Mouse (Mus musculus) midbrain, embryonic 14.5 days (tissue): ENCODE results near the gene Atg13. TPM values are rescaled to one million over a fixed set of nuclear protein-coding genes. Genes with fewer than 3 reads are reported as not detected.
"Not testable (repeated sequence)": the region's sequence is repeated elsewhere in the genome, so short reads cannot be mapped to it uniquely, and the experiment has no call there.

ENCODE experiments used
- ATAC-seq: fragments of 200-750 bp; cut with Nextera tagmentation; 2 replicates; pipeline ENCODE4 v1.8.0; 2017; ENCODE audit warnings: moderate number of reproducible peaks, moderate library complexity; ENCODE audit not compliant: low FRiP score, low TSS enrichment
- DNase-seq: peaks from one replicate; pipeline ENCODE4 v3.0.0-alpha.2; 2015
- H3K27ac ChIP-seq: fragments of 300-500 bp; sonication (generic); replicated peaks from 2 replicates; pipeline ENCODE4 v1.5.1; 2014; ENCODE audit warnings: mild to moderate bottlenecking, low read depth, low read length, moderate library complexity
- H3K27me3 ChIP-seq: fragments of 300-500 bp; sonication (generic); 2 replicates; pipeline ENCODE4 v1.6.1; 2014; ENCODE audit warnings: low read length, control low read depth, mixed read lengths; ENCODE audit not compliant: control insufficient read depth, insufficient read depth
- H3K36me3 ChIP-seq: fragments of 300-500 bp; sonication (generic); 2 replicates; pipeline ENCODE4 v1.6.1; 2014; ENCODE audit warnings: low read length, control low read depth; ENCODE audit not compliant: control insufficient read depth, insufficient read depth
- H3K4me1 ChIP-seq: fragments of 300-500 bp; sonication (generic); 2 replicates; pipeline ENCODE4 v1.6.1; 2014; ENCODE audit warnings: mild to moderate bottlenecking, antibody characterized with exemption, low read length, control low read depth; ENCODE audit not compliant: control insufficient read depth, insufficient read depth
- H3K4me2 ChIP-seq: fragments of 300-500 bp; sonication (generic); 2 replicates; pipeline ENCODE4 v1.6.1; 2014; ENCODE audit warnings: mild to moderate bottlenecking, low read length, moderate library complexity
- H3K4me3 ChIP-seq: fragments of 300-500 bp; sonication (generic); replicated peaks from 2 replicates; pipeline ENCODE4 v1.5.1; 2014; ENCODE audit warnings: low read depth, low read length
- H3K9ac ChIP-seq: fragments of 300-500 bp; sonication (generic); replicated peaks from 2 replicates; pipeline ENCODE4 v1.6.1; 2014; ENCODE audit warnings: mild to moderate bottlenecking, low read length, moderate library complexity
- H3K9me3 ChIP-seq: fragments of 300-500 bp; sonication (generic); 2 replicates; pipeline ENCODE4 v1.6.1; 2016; ENCODE audit warnings: low read length, control low read depth, mixed read lengths; ENCODE audit not compliant: control insufficient read depth
- WGBS: fragments of 180-500 bp; shearing (Covaris S2); extraction: QIAGEN DNeasy Blood & Tissue Kit; methylation state at CpG from one replicate; pipeline ENCODE4 v1.1.7; 2014; 5-methylcytosine and 5-hydroxymethylcytosine counted together
- polyA plus RNA-seq: library from polyadenylated mRNA; unstranded; fragments of >200 nt; fragmentation: Nextera tagmentation; extraction: Ambion mirVana; gene quantifications from 2 replicates; pipeline ENCODE4 v1.2.1, GENCODE M21; 2014

The Atg13 gene
- polyA plus RNA-seq, 1 experiment from 2014 or later: 45.0 TPM

DNA sequence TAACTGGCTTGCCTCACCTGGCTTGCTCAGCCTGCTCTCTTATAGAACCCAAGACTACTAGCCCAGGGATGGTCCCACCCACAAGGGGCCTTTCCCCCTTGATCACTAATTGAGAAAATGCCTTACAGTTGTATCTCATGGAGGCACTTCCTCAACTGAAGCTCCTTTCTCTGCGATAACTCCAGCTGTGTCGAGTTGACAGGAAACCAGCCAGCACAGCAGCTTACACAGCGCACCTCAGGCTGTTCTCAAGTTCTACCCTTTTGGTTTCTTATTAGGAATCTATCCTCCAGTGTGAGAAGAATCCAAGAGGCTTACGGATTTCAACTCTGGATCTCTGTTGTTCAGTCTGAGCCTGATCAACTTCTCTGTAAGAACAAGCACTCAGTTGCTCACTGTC lies 15.1 kb upstream of the Atg13 start:
- not testable (repeated sequence) for ATAC-seq, H3K4me3 ChIP-seq, H3K27me3 ChIP-seq, H3K4me1 ChIP-seq, H3K4me2 ChIP-seq, H3K9ac ChIP-seq, DNase-seq, H3K27ac ChIP-seq, H3K9me3 ChIP-seq, H3K36me3 ChIP-seq
- WGBS: 50% methylated on average over 4 of the region's 4 CpGs

GRCm38 (mm10) chr2:91724716-91725115 lies 14.3 kb upstream of the Atg13 start:
- ATAC-seq: no peak
- Histone ChIP-seq H3K36me3 (peaks cover 8% of the 10 kb centered on the region), H3K27me3 (no peaks in the 10 kb centered on the region), H3K27ac (no peak overlapping the region), H3K9ac (no peak overlapping the region), H3K9me3 (no peaks in the 10 kb centered on the region), H3K4me2 (no peak overlapping the region), H3K4me3 (no peak overlapping the region), H3K4me1 (no peaks in the 10 kb centered on the region)
- no peak for DNase-seq
- WGBS: 64% methylated on average over 2 of the region's 2 CpGs

DNA sequence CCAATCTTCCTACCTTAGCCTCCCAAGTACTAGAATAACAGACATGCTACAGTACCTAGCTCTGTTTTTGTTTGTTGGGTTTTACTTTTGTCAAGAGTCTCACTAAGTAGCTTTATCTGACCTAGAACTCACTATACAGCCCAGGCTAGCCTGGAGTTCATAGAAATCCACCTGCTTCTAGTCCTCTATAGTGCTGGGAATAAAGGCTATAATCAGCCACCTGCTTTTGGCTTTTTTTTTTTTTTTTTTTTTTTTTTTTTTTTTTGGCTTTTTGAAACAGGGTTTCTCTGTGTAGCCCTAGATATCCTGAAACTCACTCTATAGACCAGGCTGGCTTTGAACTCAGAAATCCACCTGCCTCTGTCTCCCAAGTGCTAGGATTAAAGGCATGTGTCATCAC lies 13.6 kb upstream of the Atg13 start:
- no peaks in the 10 kb centered on the region for H3K4me1 ChIP-seq
- H3K9me3 ChIP-seq: no peaks in the 10 kb centered on the region
- ATAC-seq: no peak
- H3K9ac ChIP-seq: no peak overlapping the region
- H3K27ac ChIP-seq: no peak overlapping the region
- no peak for DNase-seq
- no peak overlapping the region for H3K4me2 ChIP-seq
- H3K36me3 ChIP-seq: peaks cover 8% of the 10 kb centered on the region
- no peaks in the 10 kb centered on the region for H3K27me3 ChIP-seq
- H3K4me3 ChIP-seq: no peak overlapping the region

GRCm38 (mm10) chr2:91723382-91723781 lies 13.0 kb upstream of the Atg13 start:
- 79% methylated on average over 4 of the region's 4 CpGs for WGBS
- H3K4me2 ChIP-seq: no peak overlapping the region
- H3K27ac ChIP-seq: no peak overlapping the region
- H3K27me3 ChIP-seq: no peaks in the 10 kb centered on the region
- no peaks in the 10 kb centered on the region for H3K9me3 ChIP-seq
- DNase-seq: no peak
- no peak overlapping the region for H3K4me3 ChIP-seq
- peaks cover 8% of the 10 kb centered on the region for H3K36me3 ChIP-seq
- ATAC-seq: no peak
- no peaks in the 10 kb centered on the region for H3K4me1 ChIP-seq
- no peak overlapping the region for H3K9ac ChIP-seq

DNA sequence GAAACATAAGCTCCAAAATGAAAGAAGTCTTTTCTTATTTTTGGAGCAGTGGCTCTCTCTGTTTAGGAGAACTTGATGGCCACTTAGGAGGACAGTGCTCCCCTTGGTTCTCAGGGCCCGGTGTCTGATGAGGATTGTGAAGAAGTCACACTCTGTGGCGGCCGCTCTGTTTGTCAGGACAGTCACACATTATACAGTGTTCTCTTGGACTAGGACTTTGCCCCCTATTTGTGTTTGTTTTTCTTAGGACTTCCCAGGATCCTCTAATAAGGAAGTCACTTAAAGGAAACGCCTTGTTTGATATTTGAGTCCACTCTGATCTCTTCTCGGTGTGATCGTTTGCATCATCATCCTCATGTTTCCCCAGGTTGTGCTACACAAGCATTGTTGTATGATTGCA lies 7.9 kb upstream of the Atg13 start:
- no peak for ATAC-seq

DNA sequence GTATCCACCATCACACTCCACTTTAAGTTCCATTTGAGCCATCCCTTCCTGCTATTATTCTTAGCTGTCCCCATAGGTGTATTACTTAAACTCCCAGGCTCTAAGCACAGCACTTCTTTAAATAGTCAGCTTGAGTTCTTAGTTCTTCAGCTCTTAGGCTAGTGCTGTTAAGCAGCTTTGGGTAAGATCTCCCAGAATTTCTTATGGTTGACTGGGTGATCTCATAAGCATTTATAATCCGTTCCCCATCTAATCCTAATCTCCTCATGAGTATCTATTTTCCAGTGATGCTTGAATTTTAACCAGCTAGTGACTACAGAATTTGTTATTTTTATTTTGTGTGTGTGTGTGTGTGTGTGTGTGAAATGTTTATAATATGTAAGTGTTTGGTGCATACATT lies 4.5 kb upstream of the Atg13 start:
- no peak overlapping the region for H3K9ac ChIP-seq

More for the DNA sequence above, 7.9 kb upstream of the Atg13 start:
- H3K9ac ChIP-seq: no peak overlapping the region
- no peak overlapping the region for H3K4me3 ChIP-seq
- H3K9me3 ChIP-seq: no peaks in the 10 kb centered on the region
- peaks cover 14% of the 10 kb centered on the region for H3K36me3 ChIP-seq
- H3K4me1 ChIP-seq: no peaks in the 10 kb centered on the region
- no peak for DNase-seq
- no peak overlapping the region for H3K4me2 ChIP-seq
- no peaks in the 10 kb centered on the region for H3K27me3 ChIP-seq
- 94% methylated on average over 6 of the region's 6 CpGs for WGBS
- no peak overlapping the region for H3K27ac ChIP-seq

DNA sequence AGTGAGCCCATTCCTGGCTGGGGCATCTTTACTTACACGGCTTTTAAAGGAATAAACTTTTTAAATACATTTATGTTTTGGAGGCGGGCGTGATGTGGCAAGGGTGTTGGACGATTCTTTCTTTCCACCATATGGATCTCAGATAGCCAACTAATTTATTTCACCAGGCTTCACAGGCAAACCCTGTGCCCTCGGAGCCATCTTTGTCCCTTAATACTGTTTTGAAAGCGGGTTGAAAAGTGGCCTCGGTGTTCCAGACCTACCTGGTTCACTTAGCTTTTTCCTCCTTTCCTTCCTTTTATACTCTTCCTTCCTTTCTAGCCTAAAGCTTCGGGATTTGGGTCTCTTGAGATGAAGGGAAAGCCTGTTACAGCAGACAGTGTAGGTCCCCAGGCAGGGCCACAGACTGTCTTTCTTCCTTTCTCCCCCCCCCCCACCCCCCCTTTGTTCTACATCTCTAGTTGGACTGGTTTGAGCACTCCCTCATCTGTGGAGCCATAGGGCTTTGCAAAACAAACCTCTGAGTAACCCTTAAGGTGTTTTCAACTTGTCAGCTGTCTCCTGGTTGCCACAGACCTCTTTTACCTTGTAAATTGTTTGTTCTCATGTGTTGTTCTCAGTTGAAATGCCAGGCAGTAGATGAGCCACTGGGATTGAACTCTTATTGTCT lies 1.0 kb upstream of the Atg13 start:
- Histone ChIP-seq H3K27me3 (no peaks in the 10 kb centered on the region), H3K36me3 (0 out of 2 replicates have a peak, but pooled peaks cover 3% of the 10 kb centered on the region), H3K4me1 (peaks cover 16% of the 10 kb centered on the region), H3K27ac (peak overlapping the region; percentile 83), H3K9me3 (no peaks in the 10 kb centered on the region), H3K4me3 (peak overlapping the region; percentile 93), H3K9ac (peak overlapping the region; percentile 80), H3K4me2 (peak overlapping the region; percentile 86)
- 6% methylated on average over 8 of the region's 8 CpGs for WGBS
- ATAC-seq (no peak), DNase-seq (no peak)

More for the DNA sequence above, 4.5 kb upstream of the Atg13 start:
- no peaks in the 10 kb centered on the region for H3K27me3 ChIP-seq
- no peak overlapping the region for H3K4me3 ChIP-seq
- ATAC-seq (no peak), DNase-seq (no peak)
- no peak overlapping the region for H3K4me2 ChIP-seq
- no peak overlapping the region for H3K27ac ChIP-seq
- WGBS: 64% methylated on average over 1 of the region's 1 CpGs
- H3K36me3 ChIP-seq: 0 out of 2 replicates have a peak, but pooled peaks cover 6% of the 10 kb centered on the region
- H3K9me3 ChIP-seq: no peaks in the 10 kb centered on the region
- peaks cover 7% of the 10 kb centered on the region for H3K4me1 ChIP-seq

- WGBS: 98% methylated on average over 6 of the region's 6 CpGs
- Histone ChIP-seq H3K27me3 (no peaks in the 10 kb centered on the region), H3K4me1 (peaks cover 16% of the 10 kb centered on the region), H3K9me3 (no peaks in the 10 kb centered on the region), H3K4me2 (no peak overlapping the region), H3K36me3 (no peaks in the 10 kb centered on the region), H3K27ac (no peak overlapping the region), H3K4me3 (no peak overlapping the region), H3K9ac (no peak overlapping the region)
- ATAC-seq: no peak
- DNase-seq: no peak
These were observed 2.0 kb downstream of the Atg13 start for GRCm38 (mm10) chr2:91708361-91708760.

DNA sequence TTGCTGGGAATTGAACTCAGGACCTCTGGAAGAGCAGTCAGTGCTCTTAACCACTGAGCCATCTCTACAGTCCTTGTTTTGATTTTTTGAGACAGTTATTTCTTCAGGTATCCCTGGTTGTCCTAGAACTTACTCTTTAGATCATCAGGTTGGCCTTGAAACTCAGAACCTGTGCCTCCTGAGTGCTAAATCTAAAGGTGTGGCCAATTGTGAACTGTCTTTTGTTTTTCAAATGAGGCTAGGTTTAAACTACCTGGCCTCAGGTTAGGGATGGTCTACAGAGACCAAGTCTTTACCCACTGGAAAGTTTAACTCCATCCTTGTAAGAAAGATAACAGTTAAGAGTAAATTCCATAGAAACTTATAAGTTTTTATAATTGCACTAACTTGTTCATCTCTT lies 3.9 kb downstream of the Atg13 start:
- H3K4me3 ChIP-seq: no peak overlapping the region
- no peak overlapping the region for H3K27ac ChIP-seq
- H3K36me3 ChIP-seq: no peaks in the 10 kb centered on the region
- H3K4me2 ChIP-seq: no peak overlapping the region
- no peaks in the 10 kb centered on the region for H3K27me3 ChIP-seq
- DNase-seq (no peak), ATAC-seq (no peak)
- H3K9me3 ChIP-seq: no peaks in the 10 kb centered on the region
- H3K9ac ChIP-seq: no peak overlapping the region
- H3K4me1 ChIP-seq: peaks cover 12% of the 10 kb centered on the region
